Mouse (Mus musculus): Measurements from ENCODE around the gene Aif1.
"Not testable (repeated sequence)": the region's sequence is repeated elsewhere in the genome, so short reads cannot be mapped to it uniquely, and the experiment has no call there.

Gene Aif1

GRCm38 (mm10) chr17:35140490-35140996 is 35.3 kb downstream of the Aif1 start:
- no peak for DNase-seq

DNA sequence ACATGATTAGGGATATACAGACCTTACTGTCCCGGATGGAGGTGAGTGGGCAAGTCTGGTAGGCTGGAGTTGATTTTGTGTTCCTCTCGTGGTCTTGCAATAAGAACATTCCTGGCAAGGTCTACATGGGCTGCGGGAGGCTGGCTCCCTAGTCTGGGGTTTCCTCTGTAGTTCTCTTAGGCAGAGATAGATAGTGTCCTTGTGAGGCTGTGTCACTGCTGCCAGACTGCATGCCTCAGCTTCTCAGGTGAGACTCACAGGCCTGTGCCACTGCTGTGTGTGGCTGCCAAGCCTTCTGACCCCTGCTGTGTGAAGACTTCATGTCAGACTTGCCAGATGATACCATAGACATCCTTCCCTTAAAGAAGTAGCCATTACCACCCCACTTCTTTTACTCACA is 36.6 kb downstream of the Aif1 start:
- DNase-seq = no peak

DNA sequence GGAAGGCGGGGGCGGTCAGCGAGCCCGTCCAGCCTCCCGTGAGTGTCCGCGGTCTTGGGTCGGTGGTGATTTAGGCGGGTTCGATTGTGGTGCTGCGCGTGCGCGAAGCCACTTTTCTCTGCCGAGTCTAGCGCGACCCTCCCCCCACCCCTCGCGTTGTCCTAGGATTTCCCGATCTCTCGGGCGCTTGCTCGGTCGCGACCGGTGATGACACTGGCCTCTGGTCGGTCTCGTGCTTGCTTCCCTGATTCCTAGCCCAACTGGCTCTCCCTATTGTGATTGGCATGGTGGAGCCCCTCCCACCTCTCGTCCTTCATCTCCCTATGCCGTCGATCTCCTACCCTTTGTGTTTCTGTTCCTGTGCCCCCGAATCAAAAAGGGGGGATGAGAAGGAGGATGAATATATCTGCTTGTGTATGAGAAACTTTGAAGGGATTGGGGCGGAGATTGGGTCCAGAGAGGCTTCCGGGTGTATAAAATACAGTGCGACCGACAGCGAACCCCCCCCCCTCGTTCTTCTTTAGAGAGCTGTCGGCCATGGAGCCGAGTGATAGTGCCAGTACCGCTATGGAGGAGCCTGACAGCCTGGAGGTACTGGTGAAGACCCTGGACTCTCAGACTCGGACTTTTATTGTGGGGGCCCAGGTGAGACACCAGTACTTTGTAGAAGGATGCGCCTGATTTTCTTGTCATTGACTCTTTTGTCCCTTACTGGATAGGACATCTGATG is 40.1 kb downstream of the Aif1 start:
- peak in 1 of 2 experiments; percentile 80 for DNase-seq

GRCm38 (mm10) chr17:35134801-35135590 is 40.9 kb downstream of the Aif1 start, which contains the start of gene Bag6:
TSS of gene Bag6 (plus strand) at chr17:35135178.
- peak; percentile 96 for DNase-seq

DNA sequence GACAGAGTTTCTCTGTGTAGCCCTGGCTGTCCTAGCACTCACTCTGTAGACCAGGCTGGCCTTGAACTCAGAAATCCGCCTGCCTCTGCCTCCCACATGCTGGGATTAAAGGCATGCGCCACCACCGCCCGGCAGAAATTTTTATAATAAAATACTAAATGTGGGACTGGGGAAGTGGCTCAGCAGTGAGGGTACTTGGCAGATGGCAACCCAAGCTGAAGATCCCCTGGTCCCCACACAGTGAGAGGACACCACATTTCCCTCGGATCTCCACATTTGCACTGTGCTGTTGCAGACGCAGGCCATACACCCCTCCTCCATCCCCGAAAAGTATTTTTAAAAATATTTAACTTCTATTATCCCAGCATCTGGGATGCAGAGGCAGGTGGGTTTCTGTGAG is 42.4 kb downstream of the Aif1 start:
- DNase-seq = no peak

DNA sequence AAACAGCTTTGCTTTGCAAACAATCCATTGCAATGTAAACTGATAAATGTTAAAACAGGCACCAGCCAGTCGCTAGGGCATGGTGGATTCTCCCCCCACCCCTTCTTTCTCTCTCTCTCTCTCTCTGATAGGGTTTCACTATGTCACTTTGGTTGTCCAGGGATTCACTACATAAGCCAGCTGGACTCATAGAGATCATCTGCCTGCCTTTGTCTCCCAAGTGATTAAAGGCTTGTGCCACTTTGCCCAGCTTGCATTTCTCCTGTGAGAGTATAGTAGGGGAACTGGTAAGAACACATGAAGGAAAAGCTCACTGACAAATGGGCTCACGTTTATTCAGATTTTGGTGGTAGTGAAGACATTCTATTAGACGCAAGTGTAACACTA is 43.7 kb downstream of the Aif1 start:
- no peak for DNase-seq

GRCm38 (mm10) chr17:35131500-35132173 is 44.2 kb downstream of the Aif1 start, which contains the start of gene Apom:
TSS of gene Apom (minus strand) at chr17:35132050.
- peak; percentile 32 to 54 for DNase-seq

DNA sequence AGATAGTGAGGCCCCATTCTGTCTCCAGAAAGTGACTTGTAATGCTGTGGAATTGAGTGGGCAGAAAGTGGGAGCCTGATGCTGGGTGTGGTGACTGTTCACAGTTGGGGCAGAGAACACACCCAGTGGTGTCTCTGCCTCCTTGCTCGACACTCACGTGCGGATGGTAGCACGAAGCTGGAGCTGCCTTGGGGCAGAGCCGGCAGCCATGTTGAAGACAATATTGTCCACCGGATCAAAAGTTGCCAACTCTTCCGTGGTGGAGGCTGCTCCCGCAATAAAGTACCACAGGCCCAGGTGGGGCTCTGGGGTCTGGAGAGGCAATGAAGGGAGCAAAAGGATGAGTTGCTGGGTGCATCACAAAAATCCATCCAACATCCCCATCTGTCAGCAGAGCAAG is 44.8 kb downstream of the Aif1 start:
- DNase-seq = no peak

GRCm38 (mm10) chr17:35128996-35129395 is 46.9 kb downstream of the Aif1 start:
- no peak for DNase-seq

DNA sequence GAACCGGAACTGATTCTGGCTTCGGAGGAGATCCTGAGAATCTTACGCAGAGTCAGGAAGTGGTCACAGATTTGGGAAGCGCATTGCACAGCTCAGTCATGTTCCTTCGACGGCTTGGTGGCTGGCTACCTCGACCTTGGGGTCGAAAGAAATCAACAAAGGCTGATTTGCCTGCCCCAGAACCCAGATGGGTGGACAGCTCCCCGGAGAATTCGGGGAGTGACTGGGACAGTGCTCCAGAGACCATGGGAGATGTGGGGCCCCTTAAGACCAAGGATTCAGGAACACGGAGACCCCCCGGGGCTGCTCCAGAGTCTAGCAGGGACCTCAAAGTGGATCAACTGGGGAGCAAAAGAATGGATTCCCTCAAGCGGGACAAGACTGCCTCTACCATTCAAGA is 48.9 kb downstream of the Aif1 start:
- no peak for DNase-seq

- peak; percentile 78 to 88 for DNase-seq
Observed at GRCm38 (mm10) chr17:35126206-35126611, 49.7 kb downstream of the Aif1 start, which contains the start of gene D17H6S53E. TSS of gene D17H6S53E (plus strand) at chr17:35126373.

- DNase-seq = peak in 1 of 2 experiments; percentile 21
Observed at GRCm38 (mm10) chr17:35125578-35125977, 50.3 kb downstream of the Aif1 start.

DNA sequence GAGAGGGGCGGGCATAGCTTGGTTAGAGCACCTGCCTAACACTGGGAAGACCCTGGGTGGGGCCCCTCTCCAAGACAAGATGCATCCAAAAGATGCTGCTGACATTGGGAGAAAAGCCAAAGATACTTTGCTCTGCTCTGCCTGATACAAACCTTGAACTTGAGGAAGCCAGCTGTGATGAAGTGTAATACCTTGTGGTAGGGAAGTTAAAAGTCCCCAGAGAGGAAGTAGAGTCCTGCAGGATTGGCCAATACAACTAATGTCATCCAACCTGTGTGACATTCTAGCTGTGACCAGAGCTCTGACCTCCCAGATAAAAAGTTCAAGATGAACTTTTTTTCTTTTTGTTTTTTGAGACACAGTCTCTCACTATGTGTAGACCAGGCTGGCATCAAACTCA is 50.8 kb downstream of the Aif1 start:
- no peak for DNase-seq

- peak in 1 of 2 experiments; percentile 53 for DNase-seq
Observed at GRCm38 (mm10) chr17:35124261-35124896, 51.5 kb downstream of the Aif1 start.

- DNase-seq = not testable (repeated sequence)
Observed at GRCm38 (mm10) chr17:35123287-35123686, 52.6 kb downstream of the Aif1 start.

DNA sequence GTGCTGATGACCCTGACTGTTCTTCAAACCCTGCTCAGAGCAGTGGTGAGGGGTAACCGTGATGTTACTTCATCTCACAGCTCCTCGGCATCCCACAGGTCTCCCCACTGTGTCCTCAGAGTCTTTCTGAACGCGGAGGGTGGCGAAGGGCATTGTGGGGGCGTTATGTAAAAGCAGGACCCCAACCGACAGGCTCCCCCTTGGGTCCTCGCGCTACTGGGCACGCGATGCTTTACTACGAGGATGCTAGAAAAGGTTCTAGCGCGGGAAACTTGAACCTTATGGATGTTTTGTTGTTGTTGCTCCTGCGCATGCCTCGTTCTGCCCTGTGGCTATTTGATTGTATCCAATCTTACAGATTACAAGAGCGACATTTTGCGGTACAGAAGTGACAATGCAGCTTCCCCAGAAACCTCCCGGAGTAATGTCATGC is 54.0 kb downstream of the Aif1 start, which contains the start of gene Csnk2b:
Csnk2b (minus strand) TSS at position 183 of the 433 bp plus-strand sequence.
- DNase-seq = peak; percentile 57 to 60

DNA sequence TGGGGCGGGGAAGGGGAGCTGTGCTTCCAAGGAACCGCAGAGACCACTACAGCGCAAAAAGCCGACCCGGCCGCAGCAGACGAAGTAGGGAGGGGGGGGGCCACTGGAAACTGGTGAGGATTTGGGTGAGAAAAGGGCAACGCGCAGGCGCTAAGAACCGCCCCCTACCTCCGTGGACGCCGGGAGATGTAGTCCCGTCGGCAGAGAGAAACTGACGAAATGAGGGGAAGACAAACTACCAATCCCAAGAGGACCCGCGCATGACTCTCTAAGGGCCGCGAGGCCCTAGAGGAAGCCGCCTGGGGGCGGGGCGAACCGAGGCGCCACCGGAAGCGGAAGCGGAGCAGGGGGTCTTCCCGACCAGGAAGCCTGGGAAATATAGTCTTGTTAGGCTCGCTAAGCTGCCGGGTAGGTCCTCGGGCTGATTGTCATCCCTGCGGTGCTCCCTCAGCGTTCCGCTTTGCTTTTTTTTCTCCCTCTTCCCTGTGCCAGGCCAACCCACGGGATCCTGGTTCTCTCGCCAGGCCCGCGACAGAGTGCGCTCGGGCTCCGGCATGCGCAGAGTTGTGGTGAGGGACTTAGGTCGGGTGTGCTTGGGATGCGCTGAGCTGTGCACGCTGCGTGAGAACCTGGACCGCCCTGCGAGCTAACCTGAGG is 54.6 kb downstream of the Aif1 start, which contains the start of gene Gpank1:
Gpank1 (plus strand) TSS at position 313 of the 657 bp plus-strand sequence.
- DNase-seq = peak; percentile 97 to 99

Data from kidney, postnatal 25 days (tissue).